Mouse (Mus musculus): ENCODE results near the gene Man2a2.

- no peak for TF ChIP-seq EP300 (IDR thresholded peaks at IDR 0.05; ENCODE audit: low read depth)
- no peak for TF ChIP-seq CTCF (IDR thresholded peaks at IDR 0.05; ENCODE audit: low read depth)
Observed at GRCm38 (mm10) chr7:80418036-80418435, 46.9 kb upstream of the Man2a2 start.

Data from liver, postnatal 0 days (tissue).